Mouse (Mus musculus) small intestine, adult 2 months (tissue): ENCODE measurements around the gene Gm49354.

ENCODE experiments used
- CTCF ChIP-seq: fragments of 200-500 bp; IDR thresholded peaks from 2 replicates; pipeline ENCODE4 v1.5.1; 2012; ENCODE audit warnings: low read depth, mild to moderate bottlenecking, control low read depth, inconsistent platforms, low read length, moderate library complexity, mixed read lengths; ENCODE audit not compliant: insufficient replicate concordance, insufficient read length; ENCODE audit errors: extremely low read depth
- POLR2A ChIP-seq: fragments of 200-500 bp; IDR thresholded peaks from 2 replicates; pipeline ENCODE4 v1.6.1; 2012; ENCODE audit warnings: low read depth, mild to moderate bottlenecking, control low read depth, inconsistent platforms, low read length, moderate library complexity

DNA sequence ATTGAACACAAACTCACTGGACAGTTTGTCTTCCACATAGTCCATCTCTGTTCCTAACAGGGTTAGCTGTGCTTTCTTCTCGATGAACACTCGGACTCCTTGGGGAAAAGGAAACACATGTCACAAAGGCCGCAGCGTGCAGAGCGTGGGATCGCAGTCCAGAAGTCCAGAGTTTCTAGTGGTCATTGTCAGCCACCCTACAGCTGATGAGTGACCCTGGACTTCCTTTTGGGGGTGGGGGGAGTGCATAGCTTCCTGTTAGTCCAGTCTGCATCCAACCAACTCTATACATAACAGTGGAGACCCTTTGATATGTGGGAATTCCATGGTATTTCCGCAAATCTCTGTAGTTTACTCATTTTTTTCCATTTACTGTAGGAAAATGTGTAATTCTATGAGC lies 25.1 kb downstream of the Gm49354 start:
- TF ChIP-seq POLR2A = no peak
- no peak for TF ChIP-seq CTCF
